Mouse (Mus musculus) limb, embryonic 11.5 days (tissue): Measurements from ENCODE around the gene Gcsam. TPM values are rescaled to one million over a fixed set of nuclear protein-coding genes. Genes with fewer than 3 reads are reported as not detected.

ENCODE experiments used
- ATAC-seq: fragments of 200-750 bp; cut with Nextera tagmentation; 2 replicates; pipeline ENCODE4 v1.8.0; 2017; ENCODE audit warnings: low read depth; ENCODE audit not compliant: insufficient number of reproducible peaks, low FRiP score, low TSS enrichment
- DNase-seq: peaks from one replicate; pipeline ENCODE4 v3.0.0-alpha.2; 2015; ENCODE audit warnings: low spot score
- H3K27ac ChIP-seq: fragments of 300-500 bp; sonication (generic); replicated peaks from 2 replicates; pipeline ENCODE4 v1.5.1; 2014; ENCODE audit warnings: low read depth, mild to moderate bottlenecking, low read length
- H3K27me3 ChIP-seq: fragments of 300-500 bp; sonication (generic); 2 replicates; pipeline ENCODE4 v1.6.1; 2014; ENCODE audit warnings: mild to moderate bottlenecking, low read length, mixed read lengths; ENCODE audit not compliant: control insufficient read depth, insufficient read depth
- H3K36me3 ChIP-seq: fragments of 300-500 bp; sonication (generic); 2 replicates; pipeline ENCODE4 v1.6.1; 2014; ENCODE audit warnings: mild to moderate bottlenecking, low read length, moderate library complexity, mixed read lengths; ENCODE audit not compliant: control insufficient read depth, insufficient read depth
- H3K4me1 ChIP-seq: fragments of 300-500 bp; sonication (generic); 2 replicates; pipeline ENCODE4 v1.6.1; 2014; ENCODE audit warnings: low read length, mixed read lengths; ENCODE audit not compliant: control insufficient read depth, insufficient read depth
- H3K4me2 ChIP-seq: fragments of 300-500 bp; sonication (generic); 2 replicates; pipeline ENCODE4 v1.6.1; 2014; ENCODE audit warnings: low read depth, mild to moderate bottlenecking, moderate library complexity; ENCODE audit not compliant: severe bottlenecking
- H3K4me3 ChIP-seq: fragments of 300-500 bp; sonication (generic); 2 replicates; pipeline ENCODE4 v1.5.1; 2014; ENCODE audit warnings: low read depth, low read length
- H3K9ac ChIP-seq: fragments of 300-500 bp; sonication (generic); 2 replicates; pipeline ENCODE4 v1.6.1; 2014; ENCODE audit warnings: mild to moderate bottlenecking, low read length
- H3K9me3 ChIP-seq: fragments of 300-500 bp; sonication (generic); 2 replicates; pipeline ENCODE4 v1.6.1; 2016; ENCODE audit warnings: low read length; ENCODE audit not compliant: control insufficient read depth
- WGBS: fragments of 180-500 bp; shearing (Covaris S2); extraction: QIAGEN DNeasy Blood & Tissue Kit; methylation state at CpG from one replicate; pipeline ENCODE4 v1.1.7; 2014; 5-methylcytosine and 5-hydroxymethylcytosine counted together
- polyA plus RNA-seq: library from polyadenylated mRNA; unstranded; fragments of >200 nt; fragmentation: Nextera tagmentation; extraction: Ambion mirVana; gene quantifications from 2 replicates; pipeline ENCODE4 v1.2.1, GENCODE M21; 2014

Gene Gcsam
- 0.04 and 0.41 TPM in 2 replicates for polyA plus RNA-seq

- H3K4me3 ChIP-seq = no peak within 1 kb of the TSS
- H3K27me3 ChIP-seq = no peaks in the 10 kb centered on the region
- no peaks in the 10 kb centered on the region for H3K4me1 ChIP-seq
- no peak for DNase-seq
- H3K4me2 ChIP-seq = no peak within 1 kb of the TSS
- no peak for ATAC-seq
- H3K36me3 ChIP-seq = no peaks in the 10 kb centered on the region
- H3K27ac ChIP-seq = no peak within 1 kb of the TSS
- H3K9ac ChIP-seq = no peak within 1 kb of the TSS
- no peaks in the 10 kb centered on the region for H3K9me3 ChIP-seq
- WGBS = 75% methylated on average over 4 of the region's 4 CpGs
Observed at GRCm38 (mm10) chr16:45610267-45610666, at the start of gene Gcsam. Gcsam (plus strand) TSS chr16:45610380.

- H3K9ac ChIP-seq = no peak overlapping the region
- no peak overlapping the region for H3K4me3 ChIP-seq
Observed at GRCm38 (mm10) chr16:45561747-45562146, 48.4 kb upstream of the Gcsam start.

GRCm38 (mm10) chr16:45572307-45572706, 37.9 kb upstream of the Gcsam start:
- Histone ChIP-seq H3K9ac (no peak overlapping the region), H3K4me1 (no peaks in the 10 kb centered on the region), H3K4me3 (no peak overlapping the region), H3K36me3 (no peaks in the 10 kb centered on the region), H3K4me2 (no peak overlapping the region), H3K27me3 (no peaks in the 10 kb centered on the region), H3K27ac (no peak overlapping the region), H3K9me3 (no peaks in the 10 kb centered on the region)
- 90% methylated on average over 3 of the region's 3 CpGs for WGBS
- DNase-seq = no peak
- ATAC-seq = no peak

More at GRCm38 (mm10) chr16:45561747-45562146, 48.4 kb upstream of the Gcsam start:
- H3K36me3 ChIP-seq = no peaks in the 10 kb centered on the region
- DNase-seq = no peak
- no peak for ATAC-seq
- H3K27ac ChIP-seq = no peak overlapping the region
- H3K9me3 ChIP-seq = no peaks in the 10 kb centered on the region
- no peaks in the 10 kb centered on the region for H3K27me3 ChIP-seq
- no peak overlapping the region for H3K4me2 ChIP-seq
- WGBS = 65% methylated on average over 3 of the region's 3 CpGs
- H3K4me1 ChIP-seq = no peaks in the 10 kb centered on the region

- DNase-seq (no peak), ATAC-seq (no peak)
- Histone ChIP-seq H3K4me1 (no peaks in the 10 kb centered on the region), H3K9me3 (no peaks in the 10 kb centered on the region), H3K36me3 (no peaks in the 10 kb centered on the region), H3K4me3 (no peak overlapping the region), H3K9ac (no peak overlapping the region), H3K27ac (no peak overlapping the region), H3K4me2 (no peak overlapping the region), H3K27me3 (no peaks in the 10 kb centered on the region)
- 61% methylated on average over 12 of the region's 12 CpGs for WGBS
Observed at GRCm38 (mm10) chr16:45579883-45580282, 30.3 kb upstream of the Gcsam start.

- H3K4me2 ChIP-seq = no peak overlapping the region
- H3K36me3 ChIP-seq = no peaks in the 10 kb centered on the region
- peak; percentile 38 for DNase-seq
- WGBS = 26% methylated on average over 2 of the region's 2 CpGs
- H3K9me3 ChIP-seq = no peaks in the 10 kb centered on the region
- no peak overlapping the region for H3K4me3 ChIP-seq
- H3K4me1 ChIP-seq = no peaks in the 10 kb centered on the region
- no peak for ATAC-seq
- no peak overlapping the region for H3K27ac ChIP-seq
- H3K27me3 ChIP-seq = no peaks in the 10 kb centered on the region
- no peak overlapping the region for H3K9ac ChIP-seq
Observed at GRCm38 (mm10) chr16:45582512-45582911, 27.7 kb upstream of the Gcsam start.

GRCm38 (mm10) chr16:45593656-45594055, 16.5 kb upstream of the Gcsam start:
- Histone ChIP-seq H3K27ac (no peak overlapping the region), H3K36me3 (no peaks in the 10 kb centered on the region), H3K4me1 (no peaks in the 10 kb centered on the region), H3K9me3 (no peaks in the 10 kb centered on the region), H3K4me3 (no peak overlapping the region), H3K9ac (no peak overlapping the region), H3K4me2 (no peak overlapping the region), H3K27me3 (no peaks in the 10 kb centered on the region)
- ATAC-seq (no peak), DNase-seq (no peak)
- 87% methylated on average over 1 of the region's 1 CpGs for WGBS

- DNase-seq = no peak
- Histone ChIP-seq H3K27ac (no peak overlapping the region), H3K9ac (no peak overlapping the region), H3K4me1 (no peaks in the 10 kb centered on the region), H3K36me3 (no peaks in the 10 kb centered on the region), H3K27me3 (no peaks in the 10 kb centered on the region), H3K4me2 (no peak overlapping the region), H3K4me3 (no peak overlapping the region), H3K9me3 (no peaks in the 10 kb centered on the region)
- no peak for ATAC-seq
Observed at GRCm38 (mm10) chr16:45595494-45595893, 14.7 kb upstream of the Gcsam start.

- Histone ChIP-seq H3K4me3 (no peak overlapping the region), H3K27ac (no peak overlapping the region), H3K27me3 (no peaks in the 10 kb centered on the region), H3K9ac (no peak overlapping the region), H3K9me3 (no peaks in the 10 kb centered on the region), H3K4me1 (no peaks in the 10 kb centered on the region), H3K4me2 (no peak overlapping the region), H3K36me3 (no peaks in the 10 kb centered on the region)
- ATAC-seq (no peak), DNase-seq (no peak)
- 39% methylated on average over 4 of the region's 4 CpGs for WGBS
Observed at GRCm38 (mm10) chr16:45608481-45608954, 1.7 kb upstream of the Gcsam start.

GRCm38 (mm10) chr16:45609300-45609699, 880 bp upstream of the Gcsam start:
- no peak overlapping the region for H3K9ac ChIP-seq
- no peaks in the 10 kb centered on the region for H3K4me1 ChIP-seq
- DNase-seq (no peak), ATAC-seq (no peak)
- H3K27me3 ChIP-seq = no peaks in the 10 kb centered on the region
- H3K4me3 ChIP-seq = no peak overlapping the region
- 79% methylated on average over 3 of the region's 3 CpGs for WGBS
- H3K36me3 ChIP-seq = no peaks in the 10 kb centered on the region
- H3K4me2 ChIP-seq = no peak overlapping the region
- no peak overlapping the region for H3K27ac ChIP-seq
- H3K9me3 ChIP-seq = no peaks in the 10 kb centered on the region
